Mouse (Mus musculus) liver, adult 10 weeks (tissue): Measurements from ENCODE around the gene Gm6358. TPM values are rescaled to one million over a fixed set of nuclear protein-coding genes. Genes with fewer than 3 reads are reported as not detected.

ENCODE experiments used
- polyA plus RNA-seq: library from polyadenylated mRNA; stranded (reverse); fragments of 350-450 nt; fragmentation: Illumina TruSeq; extraction: RNeasy Lipid Tissue Mini Kit (QIAGEN cat#74804); gene quantifications from one replicate; pipeline ENCODE4 v1.2.3, GENCODE M21; 2014; ENCODE audit warnings: low read depth, low replicate concordance

Gene Gm6358
- polyA plus RNA-seq, result not detected

GRCm38 (mm10) chr16:89140551-89140950, at the start of gene Gm6358:
Gene Gm6358 (plus strand): TSS chr16:89140851.

GRCm38 (mm10) chr16:89150786-89151185, 10.1 kb downstream of the Gm6358 start, which contains the start of gene Gm10061:
Gene Gm10061 (plus strand): TSS chr16:89151086.

DNA sequence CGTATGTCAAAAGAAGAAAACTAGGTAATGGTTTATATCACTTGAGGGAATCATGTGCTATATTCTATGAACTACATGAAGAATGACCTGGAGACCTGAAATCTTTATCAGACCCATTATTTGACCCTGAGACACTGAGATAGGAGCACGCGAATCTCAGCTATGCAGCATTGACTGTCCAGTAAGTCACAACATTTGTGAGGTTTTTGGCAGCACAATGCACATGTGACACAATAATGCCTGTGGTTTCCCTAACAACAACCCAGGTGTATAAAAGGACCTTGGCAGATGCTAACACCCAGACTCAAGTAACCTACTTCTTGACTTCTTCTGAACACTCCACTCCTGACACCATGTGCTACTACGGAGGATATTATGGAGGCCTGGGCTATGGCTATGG, 17.0 kb downstream of the Gm6358 start, which contains the start of gene Gm9789:
Gene Gm9789 (plus strand): TSS at position 301 of the 400 bp plus-strand sequence.

DNA sequence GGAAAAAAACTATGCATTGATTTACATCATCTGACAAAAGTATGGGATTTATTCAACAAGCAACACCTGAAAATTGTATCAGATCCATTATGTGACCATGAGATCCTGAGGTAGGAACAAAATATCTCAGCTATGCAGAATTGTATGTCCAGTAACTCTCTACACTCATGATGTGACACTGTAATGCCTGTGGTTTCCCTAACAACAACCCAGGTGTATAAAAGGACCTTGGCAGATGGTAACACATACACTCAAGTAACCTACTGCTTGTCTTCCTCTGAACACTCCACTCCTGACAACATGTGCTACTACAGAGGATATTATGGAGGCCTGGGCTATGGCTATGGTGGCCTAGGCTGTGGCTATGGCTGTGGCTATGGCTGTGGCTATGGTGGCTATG, 28.5 kb downstream of the Gm6358 start, which contains the start of gene Gm7735:
Gene Gm7735 (plus strand): TSS at position 301 of the 400 bp plus-strand sequence.

DNA sequence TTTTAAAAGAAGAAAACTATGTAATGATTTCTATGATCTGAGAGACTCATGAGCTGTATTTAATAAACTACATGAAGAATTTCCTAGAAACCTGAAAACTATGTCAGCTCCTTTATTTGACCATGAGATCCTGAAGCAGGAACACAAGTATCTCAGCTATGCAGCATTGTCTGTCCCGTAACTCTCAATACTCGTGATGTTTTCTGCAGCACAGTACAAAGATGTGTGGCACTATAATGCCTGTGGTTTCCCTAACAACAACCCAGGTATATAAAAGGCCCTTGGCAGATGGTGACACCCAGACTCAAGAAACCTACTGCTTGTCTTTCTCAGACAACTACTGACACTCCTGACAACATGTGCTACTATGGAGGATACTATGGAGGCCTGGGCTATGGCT, 33.8 kb downstream of the Gm6358 start, which contains the start of gene 1110057P08Rik:
Gene 1110057P08Rik (plus strand): TSS at position 301 of the 400 bp plus-strand sequence.

Other genes with a start within 250 kb of the Gm6358 start
- not detected for gene Krtap19-5, start 244.4 kb upstream of the Gm6358 start, polyA plus RNA-seq
- gene Krtap19-9b, start 208.6 kb upstream of the Gm6358 start, polyA plus RNA-seq, result not detected
- not detected for gene Krtap16-3, start 178.0 kb upstream of the Gm6358 start, polyA plus RNA-seq
- not detected for gene Krtap22-2, start 130.1 kb upstream of the Gm6358 start, polyA plus RNA-seq
- gene Gm10229, start 125.6 kb upstream of the Gm6358 start, polyA plus RNA-seq, result not detected
- not detected for gene Krtap6-1, start 109.2 kb upstream of the Gm6358 start, polyA plus RNA-seq
- gene Gm10228, start 99.4 kb upstream of the Gm6358 start, polyA plus RNA-seq, result not detected
- gene Krtap6-5, start 93.0 kb upstream of the Gm6358 start, polyA plus RNA-seq, result not detected
- not detected for gene 1110025L11Rik, start 76.8 kb upstream of the Gm6358 start, polyA plus RNA-seq
- not detected for gene Krtap6-3, start 56.8 kb upstream of the Gm6358 start, polyA plus RNA-seq
- gene Gm10061, start 10.2 kb downstream of the Gm6358 start, polyA plus RNA-seq, result not detected
- not detected for gene Gm9789, start 17.1 kb downstream of the Gm6358 start, polyA plus RNA-seq
- not detected for gene Gm7735, start 28.6 kb downstream of the Gm6358 start, polyA plus RNA-seq
- gene 1110057P08Rik, start 33.9 kb downstream of the Gm6358 start, polyA plus RNA-seq, result not detected
- gene Krtap20-2, start 65.0 kb downstream of the Gm6358 start, polyA plus RNA-seq, result not detected